Mouse (Mus musculus): ENCODE measurements at regions not wholly inside any gene's neighbourhood (a gene's known extent, or its start where the extent isn't known, plus 50 kb on each side); places are given as distances from the start of the nearest gene placed in this dataset.

GRCm38 (mm10) chr14:25361129-25361528, 97.9 kb upstream of the Zmiz1 start:
- H3K9ac ChIP-seq (ENCODE audit: low read depth, low read length), result no peak overlapping the region
- 77% methylated on average over 3 of the region's 3 CpGs for WGBS

DNA sequence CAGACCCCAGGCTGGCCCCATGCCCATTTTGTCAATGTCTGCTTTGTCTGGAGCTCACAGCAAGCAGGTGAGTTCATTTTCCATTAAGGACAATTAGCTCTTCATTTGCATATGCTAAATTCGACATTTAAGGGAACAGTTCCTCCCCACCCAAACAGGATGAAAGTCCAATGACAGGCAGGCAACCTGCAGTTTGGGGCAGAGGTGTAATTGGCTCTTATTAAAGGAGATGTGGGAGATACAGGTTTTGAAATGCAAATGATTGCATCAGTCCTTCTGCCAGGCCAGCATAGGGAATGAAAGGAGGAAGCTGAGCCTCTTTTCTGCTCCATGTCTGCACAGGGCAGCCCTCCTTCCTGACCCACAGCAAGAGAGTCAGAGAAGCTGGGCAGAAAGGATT, 96.2 kb upstream of the Zmiz1 start:
- WGBS, result 18% methylated on average over 1 of the region's 1 CpGs
- ATAC-seq (replicated peaks; ENCODE audit: low FRiP score), result no peak

More at GRCm38 (mm10) chr14:25361129-25361528, 97.9 kb upstream of the Zmiz1 start:
- no peak for DNase-seq (ENCODE audit: low spot score)
- 0 out of 2 replicates have a peak, but pooled peaks cover 3% of the 10 kb centered on the region for H3K4me1 ChIP-seq (replicated peaks; ENCODE audit: control insufficient read depth, insufficient read depth, low read length)
- H3K4me3 ChIP-seq (ENCODE audit: low read depth, low read length), result no peak overlapping the region
- no peak overlapping the region for H3K4me2 ChIP-seq
- no peaks in the 10 kb centered on the region for H3K27me3 ChIP-seq (replicated peaks; ENCODE audit: control insufficient read depth, insufficient read depth, low read length)
- H3K36me3 ChIP-seq (ENCODE audit: control insufficient read depth, insufficient read depth, low read length), result no peaks in the 10 kb centered on the region
- no peak overlapping the region for H3K27ac ChIP-seq (ENCODE audit: low read depth, low read length)
- ATAC-seq (replicated peaks; ENCODE audit: low FRiP score), result no peak
- H3K9me3 ChIP-seq (ENCODE audit: control insufficient read depth, low read length), result no peaks in the 10 kb centered on the region

GRCm38 (mm10) chr14:25365226-25365800, 93.7 kb upstream of the Zmiz1 start:
- Histone ChIP-seq H3K4me1 (replicated peaks; ENCODE audit: control insufficient read depth, insufficient read depth, low read length) (0 out of 2 replicates have a peak, but pooled peaks cover 3% of the 10 kb centered on the region), H3K36me3 (ENCODE audit: control insufficient read depth, insufficient read depth, low read length) (no peaks in the 10 kb centered on the region), H3K9ac (ENCODE audit: low read depth, low read length) (no peak overlapping the region), H3K27me3 (replicated peaks; ENCODE audit: control insufficient read depth, insufficient read depth, low read length) (no peaks in the 10 kb centered on the region), H3K27ac (ENCODE audit: low read depth, low read length) (no peak overlapping the region), H3K4me2 (no peak overlapping the region), H3K9me3 (ENCODE audit: control insufficient read depth, low read length) (no peaks in the 10 kb centered on the region), H3K4me3 (ENCODE audit: low read depth, low read length) (no peak overlapping the region)
- ATAC-seq (replicated peaks; ENCODE audit: low FRiP score) (no peak), DNase-seq (ENCODE audit: low spot score) (no peak)
- WGBS, result 46% methylated on average over 10 of the region's 10 CpGs

More for the DNA sequence above, 96.2 kb upstream of the Zmiz1 start:
- Histone ChIP-seq H3K36me3 (ENCODE audit: control insufficient read depth, insufficient read depth, low read length) (no peaks in the 10 kb centered on the region), H3K4me1 (replicated peaks; ENCODE audit: control insufficient read depth, insufficient read depth, low read length) (0 out of 2 replicates have a peak, but pooled peaks cover 3% of the 10 kb centered on the region), H3K4me2 (no peak overlapping the region), H3K27ac (ENCODE audit: low read depth, low read length) (no peak overlapping the region), H3K4me3 (ENCODE audit: low read depth, low read length) (no peak overlapping the region), H3K27me3 (replicated peaks; ENCODE audit: control insufficient read depth, insufficient read depth, low read length) (no peaks in the 10 kb centered on the region), H3K9me3 (ENCODE audit: control insufficient read depth, low read length) (no peaks in the 10 kb centered on the region), H3K9ac (ENCODE audit: low read depth, low read length) (no peak overlapping the region)
- no peak for DNase-seq (ENCODE audit: low spot score)

GRCm38 (mm10) chr14:25366009-25366408, 93.0 kb upstream of the Zmiz1 start:
- Histone ChIP-seq H3K4me3 (ENCODE audit: low read depth, low read length) (no peak overlapping the region), H3K27ac (ENCODE audit: low read depth, low read length) (no peak overlapping the region), H3K27me3 (replicated peaks; ENCODE audit: control insufficient read depth, insufficient read depth, low read length) (no peaks in the 10 kb centered on the region), H3K9ac (ENCODE audit: low read depth, low read length) (no peak overlapping the region), H3K9me3 (ENCODE audit: control insufficient read depth, low read length) (no peaks in the 10 kb centered on the region), H3K4me2 (no peak overlapping the region), H3K36me3 (ENCODE audit: control insufficient read depth, insufficient read depth, low read length) (no peaks in the 10 kb centered on the region), H3K4me1 (replicated peaks; ENCODE audit: control insufficient read depth, insufficient read depth, low read length) (0 out of 2 replicates have a peak, but pooled peaks cover 3% of the 10 kb centered on the region)
- WGBS, result 71% methylated on average over 5 of the region's 5 CpGs
- DNase-seq (ENCODE audit: low spot score) (no peak), ATAC-seq (replicated peaks; ENCODE audit: low FRiP score) (no peak)

DNA sequence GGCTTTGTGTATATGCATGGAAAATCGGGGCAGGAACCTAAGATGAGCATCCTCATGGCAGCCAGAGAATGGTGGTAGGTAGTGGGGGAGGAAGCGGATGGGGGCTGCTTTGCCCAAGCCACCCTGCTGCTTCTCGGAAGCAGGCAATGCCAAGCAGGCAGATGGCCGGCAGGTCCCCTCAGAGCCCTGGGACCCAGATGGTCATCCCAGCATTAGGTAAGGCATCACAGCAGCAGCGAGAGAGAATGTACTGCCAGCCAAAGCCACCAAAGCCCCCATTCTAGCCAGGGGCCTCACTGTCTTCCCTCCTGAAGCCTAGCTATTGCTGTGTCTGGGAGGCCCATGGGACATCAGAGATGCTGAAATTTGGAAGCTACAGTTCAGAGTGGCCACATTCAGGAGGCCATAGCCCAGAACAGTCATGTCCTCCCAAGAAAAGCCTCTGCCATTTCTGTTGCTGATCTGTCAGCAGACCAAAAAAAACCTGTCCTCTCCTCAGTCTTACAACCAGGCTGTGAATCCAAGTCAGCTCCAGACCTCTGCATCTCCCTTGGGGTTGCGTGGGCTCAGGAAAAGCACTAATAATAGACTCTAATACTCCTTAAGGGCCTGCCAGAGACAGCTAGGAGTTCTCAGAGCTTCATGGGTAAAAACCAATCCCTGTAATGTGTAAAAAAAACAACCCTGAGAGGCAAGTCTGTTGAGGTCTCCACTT, 88.5 kb upstream of the Zmiz1 start:
- no peaks in the 10 kb centered on the region for H3K9me3 ChIP-seq (ENCODE audit: control insufficient read depth, low read length)
- H3K27ac ChIP-seq (ENCODE audit: low read depth, low read length), result no peak overlapping the region
- H3K4me2 ChIP-seq, result no peak overlapping the region
- no peak overlapping the region for H3K4me3 ChIP-seq (ENCODE audit: low read depth, low read length)
- no peak overlapping the region for H3K9ac ChIP-seq (ENCODE audit: low read depth, low read length)
- no peaks in the 10 kb centered on the region for H3K27me3 ChIP-seq (replicated peaks; ENCODE audit: control insufficient read depth, insufficient read depth, low read length)
- 0 out of 2 replicates have a peak, but pooled peaks cover 5% of the 10 kb centered on the region for H3K4me1 ChIP-seq (replicated peaks; ENCODE audit: control insufficient read depth, insufficient read depth, low read length)
- DNase-seq (ENCODE audit: low spot score) (no peak), ATAC-seq (replicated peaks; ENCODE audit: low FRiP score) (no peak)
- no peaks in the 10 kb centered on the region for H3K36me3 ChIP-seq (ENCODE audit: control insufficient read depth, insufficient read depth, low read length)
- 76% methylated on average over 6 of the region's 6 CpGs for WGBS

DNA sequence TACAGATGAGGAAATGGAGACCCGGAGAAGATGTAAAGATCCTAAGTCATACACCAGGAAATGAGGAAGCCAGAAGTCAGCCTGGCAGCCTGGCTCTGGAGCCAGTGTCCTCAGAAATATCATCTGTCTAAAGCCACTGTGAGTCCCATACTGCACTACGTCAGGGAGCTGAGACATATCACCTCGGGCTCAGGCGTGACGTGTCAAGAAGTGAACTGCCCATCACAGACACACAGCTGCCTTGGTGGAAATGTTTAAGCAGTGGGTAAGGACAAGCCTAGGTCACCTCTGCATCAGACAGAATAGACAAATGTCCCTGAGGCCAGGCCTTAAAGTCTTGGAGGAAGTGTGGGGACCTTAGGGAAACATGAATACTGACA, 88.0 kb upstream of the Zmiz1 start:
- Histone ChIP-seq H3K9me3 (ENCODE audit: control insufficient read depth, low read length) (no peaks in the 10 kb centered on the region), H3K27me3 (replicated peaks; ENCODE audit: control insufficient read depth, insufficient read depth, low read length) (no peaks in the 10 kb centered on the region), H3K27ac (ENCODE audit: low read depth, low read length) (no peak overlapping the region), H3K4me1 (replicated peaks; ENCODE audit: control insufficient read depth, insufficient read depth, low read length) (0 out of 2 replicates have a peak, but pooled peaks cover 3% of the 10 kb centered on the region), H3K4me3 (ENCODE audit: low read depth, low read length) (no peak overlapping the region), H3K36me3 (ENCODE audit: control insufficient read depth, insufficient read depth, low read length) (no peaks in the 10 kb centered on the region), H3K9ac (ENCODE audit: low read depth, low read length) (no peak overlapping the region), H3K4me2 (no peak overlapping the region)
- DNase-seq (ENCODE audit: low spot score) (no peak), ATAC-seq (replicated peaks; ENCODE audit: low FRiP score) (no peak)
- 64% methylated on average over 5 of the region's 5 CpGs for WGBS

DNA sequence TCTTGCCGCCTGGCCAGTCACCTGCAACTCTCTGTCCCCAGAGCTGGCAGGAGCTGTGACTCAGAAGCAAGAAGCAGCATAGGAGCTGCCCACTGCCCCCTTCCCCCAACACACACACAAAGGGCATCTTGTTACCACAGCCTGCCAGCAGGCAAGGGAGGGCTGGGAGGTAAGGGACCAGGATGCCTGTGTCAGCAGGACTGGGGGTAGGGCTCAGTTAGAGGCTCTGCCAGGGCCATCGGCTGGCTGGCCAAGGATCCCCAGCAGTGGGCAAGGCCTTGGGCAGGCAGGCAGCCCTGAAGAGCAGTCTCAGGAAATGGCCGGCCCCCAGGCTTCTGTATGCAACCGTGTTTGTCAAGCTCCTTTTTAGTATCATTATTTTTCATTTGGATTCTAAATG, 87.3 kb upstream of the Zmiz1 start:
- no peak for ATAC-seq (replicated peaks; ENCODE audit: low FRiP score)
- Histone ChIP-seq H3K36me3 (ENCODE audit: control insufficient read depth, insufficient read depth, low read length) (no peaks in the 10 kb centered on the region), H3K4me2 (no peak overlapping the region), H3K4me3 (ENCODE audit: low read depth, low read length) (no peak overlapping the region), H3K27ac (ENCODE audit: low read depth, low read length) (no peak overlapping the region), H3K9me3 (ENCODE audit: control insufficient read depth, low read length) (no peaks in the 10 kb centered on the region), H3K4me1 (replicated peaks; ENCODE audit: control insufficient read depth, insufficient read depth, low read length) (0 out of 2 replicates have a peak, but pooled peaks cover 2% of the 10 kb centered on the region), H3K9ac (ENCODE audit: low read depth, low read length) (no peak overlapping the region), H3K27me3 (replicated peaks; ENCODE audit: control insufficient read depth, insufficient read depth, low read length) (no peaks in the 10 kb centered on the region)
- no peak for DNase-seq (ENCODE audit: low spot score)
- 65% methylated on average over 4 of the region's 4 CpGs for WGBS

- ATAC-seq (replicated peaks; ENCODE audit: low FRiP score) (no peak), DNase-seq (ENCODE audit: low spot score) (no peak)
- Histone ChIP-seq H3K27me3 (replicated peaks; ENCODE audit: control insufficient read depth, insufficient read depth, low read length) (no peaks in the 10 kb centered on the region), H3K4me1 (replicated peaks; ENCODE audit: control insufficient read depth, insufficient read depth, low read length) (0 out of 2 replicates have a peak, but pooled peaks cover 7% of the 10 kb centered on the region), H3K27ac (ENCODE audit: low read depth, low read length) (no peak overlapping the region), H3K36me3 (ENCODE audit: control insufficient read depth, insufficient read depth, low read length) (no peaks in the 10 kb centered on the region), H3K9me3 (ENCODE audit: control insufficient read depth, low read length) (no peaks in the 10 kb centered on the region), H3K4me3 (ENCODE audit: low read depth, low read length) (no peak overlapping the region), H3K4me2 (no peak overlapping the region), H3K9ac (ENCODE audit: low read depth, low read length) (no peak overlapping the region)
- WGBS, result 44% methylated on average over 4 of the region's 4 CpGs
These were observed 86.4 kb upstream of the Zmiz1 start for GRCm38 (mm10) chr14:25372581-25372980.

DNA sequence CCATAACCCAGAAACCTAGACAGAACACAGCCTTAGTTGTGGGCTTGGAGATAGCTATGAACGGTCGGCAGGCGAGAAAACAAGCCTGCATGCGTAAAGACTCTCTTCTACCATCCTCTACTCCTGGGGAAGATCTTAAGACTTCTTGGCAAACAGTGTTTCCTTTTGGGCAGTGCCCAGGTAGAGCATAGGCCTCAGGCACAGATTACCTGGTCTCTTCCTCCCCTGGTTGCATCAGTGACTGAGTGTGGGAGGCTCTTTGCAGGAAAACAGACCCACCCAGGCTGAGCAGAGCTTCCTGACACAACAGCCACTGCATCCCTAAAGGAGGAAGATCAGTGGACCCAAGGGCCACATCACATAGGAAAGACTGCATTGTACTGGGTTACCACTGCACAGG, 85.8 kb upstream of the Zmiz1 start:
- Histone ChIP-seq H3K9me3 (ENCODE audit: control insufficient read depth, low read length) (no peaks in the 10 kb centered on the region), H3K9ac (ENCODE audit: low read depth, low read length) (no peak overlapping the region), H3K27me3 (replicated peaks; ENCODE audit: control insufficient read depth, insufficient read depth, low read length) (no peaks in the 10 kb centered on the region), H3K27ac (ENCODE audit: low read depth, low read length) (no peak overlapping the region), H3K4me1 (replicated peaks; ENCODE audit: control insufficient read depth, insufficient read depth, low read length) (0 out of 2 replicates have a peak, but pooled peaks cover 7% of the 10 kb centered on the region), H3K4me3 (ENCODE audit: low read depth, low read length) (no peak overlapping the region), H3K4me2 (no peak overlapping the region), H3K36me3 (ENCODE audit: control insufficient read depth, insufficient read depth, low read length) (no peaks in the 10 kb centered on the region)
- 94% methylated on average over 4 of the region's 4 CpGs for WGBS
- ATAC-seq (replicated peaks; ENCODE audit: low FRiP score) (no peak), DNase-seq (ENCODE audit: low spot score) (no peak)

Data from liver, embryonic 11.5 days (tissue).